In the genomic region with DNA sequence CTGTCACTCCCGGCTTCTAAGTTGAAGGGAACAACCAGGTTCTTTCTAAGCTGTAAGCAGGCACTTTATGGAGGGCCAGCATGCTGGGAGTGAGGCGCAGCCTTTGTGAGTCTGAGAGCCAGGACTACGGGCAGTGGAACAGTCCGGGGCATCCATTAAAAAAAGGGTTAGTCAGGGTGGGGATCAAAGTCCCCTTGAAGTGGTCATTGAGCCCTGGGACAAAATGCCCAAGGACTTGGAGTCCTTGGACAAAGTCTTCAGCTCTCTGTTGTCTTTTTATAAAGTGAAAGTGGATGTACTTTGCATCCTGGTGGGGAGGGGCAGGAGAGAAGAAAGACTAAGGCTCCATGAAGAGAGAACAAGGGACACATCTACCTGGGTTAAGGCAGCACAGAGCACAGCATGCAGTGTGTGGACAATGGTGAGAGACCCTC, we compare ENCODE assay signal across 19 mouse cellular contexts.
DNase-seq lines count a peak whose midpoint lies in the region; ATAC-seq and TF ChIP-seq lines count a peak whose summit lies in the region.
"Had no signal": no experiment of that assay in that cellular context is flagged by ENCODE, and none has a peak within 500 bp of the region (broad histone marks: within the 10 kb centered on the region; RNA-seq: fewer than 3 reads in every experiment).

No protein-coding gene starts in this region.

- peak; percentile 32 for DNase-seq in forebrain, embryonic 11.5 days (ENCODE audit: low spot score)
- DNase-seq in forebrain, postnatal 0 days, result no peak
- peak; percentile 88 for DNase-seq in kidney, adult 2 months
- DNase-seq in kidney, postnatal 4 days, result no peak
- no peak for DNase-seq in cerebellum, adult 8-10 months
- no peak for DNase-seq in gastrocnemius, postnatal 4 days (ENCODE audit: low spot score in 2 of 2)
- DNase-seq: adrenal gland, adult 8-10 months; cerebellum, adult 9-11 months; embryo, embryonic 11 days; lung, postnatal 36 days; midbrain, embryonic 14.5 days; thymus, postnatal 4 days had no signal

- no peak overlapping the region for H3K9ac ChIP-seq in forebrain, embryonic 11.5 days (ENCODE audit: low read length)
- no peak overlapping the region for H3K9ac ChIP-seq in forebrain, postnatal 0 days
- no peak overlapping the region for H3K9ac ChIP-seq in intestine, embryonic 16.5 days (ENCODE audit: low read depth, low read length)
- H3K9ac ChIP-seq in liver, embryonic 12.5 days, result 0 out of 2 replicates have a peak overlapping the region, but pooled peaks have one; percentile 7
- H3K9ac ChIP-seq: hindbrain, embryonic 12.5 days; liver, embryonic 14.5 days; neural tube, embryonic 12.5 days; stomach, embryonic 15.5 days had no signal

- H3K4me1 ChIP-seq in forebrain, embryonic 11.5 days (replicated peaks; ENCODE audit: control insufficient read depth, insufficient read depth, low read length), result peaks cover 11% of the 10 kb centered on the region; the same call in 1 of the 2 replicates
- H3K4me1 ChIP-seq in forebrain, postnatal 0 days (ENCODE audit: insufficient read depth), result no peaks in the 10 kb centered on the region; the same call in 1 of the 2 replicates
- peaks cover 14% of the 10 kb centered on the region for H3K4me1 ChIP-seq in kidney, adult 2 months (ENCODE audit: control insufficient read depth, insufficient read depth, low read length)
- H3K4me1 ChIP-seq in intestine, embryonic 16.5 days (ENCODE audit: control insufficient read depth, insufficient read depth, low read length), result 0 out of 2 replicates have a peak, but pooled peaks cover 9% of the 10 kb centered on the region
- peaks cover 32% of the 10 kb centered on the region for H3K4me1 ChIP-seq in liver, embryonic 12.5 days

- H3K36me3 ChIP-seq in forebrain, embryonic 11.5 days (ENCODE audit: control insufficient read depth, insufficient read depth, low read length), result no peaks in the 10 kb centered on the region
- H3K36me3 ChIP-seq in forebrain, postnatal 0 days (ENCODE audit: insufficient read depth), result no peaks in the 10 kb centered on the region
- no peaks in the 10 kb centered on the region for H3K36me3 ChIP-seq in kidney, adult 2 months (ENCODE audit: control insufficient read depth, insufficient read depth, low read length)
- H3K36me3 ChIP-seq in intestine, embryonic 16.5 days (ENCODE audit: control insufficient read depth, insufficient read depth, low read length), result no peaks in the 10 kb centered on the region
- H3K36me3 ChIP-seq in liver, embryonic 12.5 days, result no peaks in the 10 kb centered on the region
- H3K36me3 ChIP-seq: hindbrain, embryonic 12.5 days; neural tube, embryonic 12.5 days; stomach, embryonic 15.5 days had no signal

- no peaks in the 10 kb centered on the region for H3K27me3 ChIP-seq in forebrain, embryonic 11.5 days (ENCODE audit: control insufficient read depth, insufficient read depth, low read length)
- H3K27me3 ChIP-seq in forebrain, postnatal 0 days (ENCODE audit: insufficient read depth, low read length), result no peaks in the 10 kb centered on the region
- H3K27me3 ChIP-seq in kidney, adult 2 months (replicated peaks; ENCODE audit: control insufficient read depth, insufficient read depth, low read length), result no peaks in the 10 kb centered on the region
- H3K27me3 ChIP-seq in intestine, embryonic 16.5 days (replicated peaks; ENCODE audit: control insufficient read depth, insufficient read depth, low read length), result no peaks in the 10 kb centered on the region
- no peaks in the 10 kb centered on the region for H3K27me3 ChIP-seq in liver, embryonic 12.5 days (replicated peaks)
- H3K27me3 ChIP-seq: hindbrain, embryonic 12.5 days; neural tube, embryonic 12.5 days; stomach, embryonic 15.5 days had no signal

- no peak overlapping the region for H3K4me3 ChIP-seq in forebrain, embryonic 11.5 days (ENCODE audit: low read depth, low read length)
- no peak overlapping the region for H3K4me3 ChIP-seq in forebrain, postnatal 0 days (ENCODE audit: low read depth, low read length)
- H3K4me3 ChIP-seq in kidney, adult 2 months (ENCODE audit: insufficient read depth, low read depth, low read length), result no peak overlapping the region
- H3K4me3 ChIP-seq in intestine, embryonic 16.5 days (ENCODE audit: low read length), result no peak overlapping the region
- H3K4me3 ChIP-seq in liver, embryonic 12.5 days, result no peak overlapping the region
- H3K4me3 ChIP-seq: hindbrain, embryonic 12.5 days; left cerebral cortex, adult 2 months; neural tube, embryonic 12.5 days; stomach, embryonic 15.5 days had no signal

- no peak for ATAC-seq in forebrain, embryonic 11.5 days (replicated peaks; ENCODE audit: low FRiP score)
- ATAC-seq in forebrain, postnatal 0 days, result no peak
- ATAC-seq in intestine, embryonic 16.5 days, result 0 out of 2 replicates have a peak, but pooled peaks have one; percentile 25
- no peak for ATAC-seq in liver, embryonic 12.5 days

- 65% methylated on average over 4 of the region's 4 CpGs for WGBS in forebrain, embryonic 11.5 days
- WGBS in forebrain, postnatal 0 days, result 65% methylated on average over 4 of the region's 4 CpGs
- WGBS in kidney, adult 2 months, result 60% methylated on average over 4 of the region's 4 CpGs
- 74% methylated on average over 4 of the region's 4 CpGs for WGBS in intestine, embryonic 16.5 days
- 82% methylated on average over 4 of the region's 4 CpGs for WGBS in liver, embryonic 12.5 days (ENCODE audit: insufficient replicate concordance)

- no peaks in the 10 kb centered on the region for H3K9me3 ChIP-seq in forebrain, embryonic 11.5 days (ENCODE audit: control insufficient read depth, low read length)
- no peaks in the 10 kb centered on the region for H3K9me3 ChIP-seq in forebrain, postnatal 0 days (ENCODE audit: low read length)
- no peaks in the 10 kb centered on the region for H3K9me3 ChIP-seq in intestine, embryonic 16.5 days (ENCODE audit: control insufficient read depth, low read length)
- H3K9me3 ChIP-seq in liver, embryonic 12.5 days (replicated peaks), result no peaks in the 10 kb centered on the region
- H3K9me3 ChIP-seq: neural tube, embryonic 12.5 days; stomach, embryonic 15.5 days had no signal

- H3K4me2 ChIP-seq in forebrain, embryonic 11.5 days (ENCODE audit: low read depth, low read length, severe bottlenecking), result no peak overlapping the region
- no peak overlapping the region for H3K4me2 ChIP-seq in forebrain, postnatal 0 days (ENCODE audit: low read depth)
- H3K4me2 ChIP-seq in intestine, embryonic 16.5 days (ENCODE audit: low read depth, low read length), result no peak overlapping the region
- H3K4me2 ChIP-seq in liver, embryonic 12.5 days, result no peak overlapping the region
- H3K4me2 ChIP-seq: hindbrain, embryonic 12.5 days; neural tube, embryonic 12.5 days; stomach, embryonic 15.5 days had no signal

- TF ChIP-seq CTCF in forebrain, postnatal 0 days (IDR thresholded peaks at IDR 0.05; ENCODE audit: low read depth), result no peak
- TF ChIP-seq CTCF in kidney, adult 2 months (conservative IDR thresholded peaks at IDR 0.05; ENCODE audit: insufficient read depth, insufficient read length, low read depth, low read length), result no peak

- TF ChIP-seq POLR2A in kidney, adult 2 months (IDR thresholded peaks at IDR 0.05; ENCODE audit: low read depth, low read length), result no peak

- no peak overlapping the region for H3K27ac ChIP-seq in forebrain, embryonic 11.5 days (ENCODE audit: low read depth, low read length)
- no peak overlapping the region for H3K27ac ChIP-seq in forebrain, postnatal 0 days (ENCODE audit: low read depth, low read length)
- peak overlapping the region; percentile 90 for H3K27ac ChIP-seq in kidney, adult 2 months (ENCODE audit: insufficient read depth, low read depth, low read length)
- no peak overlapping the region for H3K27ac ChIP-seq in intestine, embryonic 16.5 days (ENCODE audit: low read length)
- no peak overlapping the region for H3K27ac ChIP-seq in liver, embryonic 12.5 days
- H3K27ac ChIP-seq: hindbrain, embryonic 12.5 days; left cerebral cortex, adult 2 months; liver, embryonic 14.5 days; neural tube, embryonic 12.5 days had no signal

Comparison
In these comparisons a context has a peak if more than half of its experiments do, and no peak if none do; other contexts are left out.
1. DNase-seq: peak in forebrain, embryonic 11.5 days (single experiment) and kidney, adult 2 months (single experiment); none in forebrain, postnatal 0 days (single experiment), kidney, postnatal 4 days (0 of 2), cerebellum, adult 8-10 months (single experiment) and gastrocnemius, postnatal 4 days (0 of 2).